Mouse (Mus musculus) retina, postnatal 1 day (tissue): Measurements from ENCODE around the gene Fkbp4.
A peak's percentile ranks its signal among the peaks of the same experiment; 100 is the strongest.

Source experiments
- DNase-seq: peaks from one replicate; pipeline ENCODE4 v3.0.0-alpha.2; 2012

Gene Fkbp4

DNA sequence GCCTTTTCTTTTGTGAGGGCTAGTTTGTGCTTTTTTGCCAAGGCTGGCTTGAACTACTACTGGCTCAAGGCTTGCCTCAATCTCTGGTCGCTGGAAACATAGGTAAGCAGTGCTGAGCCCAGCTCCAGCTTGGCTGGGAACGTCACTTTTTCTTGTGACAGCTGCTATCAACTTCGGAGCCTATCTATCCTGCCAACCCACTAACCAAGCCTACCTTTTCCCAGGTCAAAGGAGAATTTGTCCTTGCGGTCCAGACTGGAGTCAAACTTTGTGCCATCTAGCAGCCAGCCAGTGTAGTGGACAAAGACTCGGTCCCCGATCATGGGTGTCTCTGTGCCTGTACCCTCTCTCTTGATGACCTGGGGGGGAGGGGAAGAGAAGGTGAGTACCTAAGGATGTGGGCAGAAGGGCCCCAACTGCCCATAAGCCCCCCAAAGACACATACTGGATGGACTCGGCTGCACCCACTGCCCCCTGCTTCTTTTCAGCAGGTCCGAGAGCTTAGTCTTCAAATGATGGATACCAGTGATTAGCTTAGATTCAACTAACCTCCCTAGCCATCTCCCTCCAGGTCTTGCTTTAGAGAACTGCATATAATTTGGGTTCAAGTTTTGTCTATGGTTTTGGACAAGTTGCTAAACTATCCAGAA lies 2.0 kb downstream of the Fkbp4 start:
- no peak for DNase-seq

DNA sequence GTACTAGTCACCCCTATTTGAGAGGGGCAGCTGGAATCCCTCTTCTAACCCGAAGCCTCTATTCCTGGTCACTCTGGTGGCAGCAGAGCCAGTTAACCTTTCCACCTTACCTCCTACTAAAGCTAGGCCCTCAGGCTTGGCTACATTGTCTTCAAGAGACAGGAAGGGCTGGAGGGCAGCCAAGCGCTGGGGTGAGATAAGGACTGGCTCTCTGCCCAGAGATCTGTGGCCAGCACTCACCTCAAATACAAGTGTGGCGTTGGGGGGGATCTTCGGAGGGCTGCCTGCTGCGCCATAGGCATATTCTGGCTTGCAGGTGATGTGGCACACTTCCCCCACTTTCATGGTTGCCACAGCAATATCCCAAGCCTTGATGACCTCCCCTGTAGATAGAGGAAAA lies 3.0 kb downstream of the Fkbp4 start:
- no peak for DNase-seq

DNA sequence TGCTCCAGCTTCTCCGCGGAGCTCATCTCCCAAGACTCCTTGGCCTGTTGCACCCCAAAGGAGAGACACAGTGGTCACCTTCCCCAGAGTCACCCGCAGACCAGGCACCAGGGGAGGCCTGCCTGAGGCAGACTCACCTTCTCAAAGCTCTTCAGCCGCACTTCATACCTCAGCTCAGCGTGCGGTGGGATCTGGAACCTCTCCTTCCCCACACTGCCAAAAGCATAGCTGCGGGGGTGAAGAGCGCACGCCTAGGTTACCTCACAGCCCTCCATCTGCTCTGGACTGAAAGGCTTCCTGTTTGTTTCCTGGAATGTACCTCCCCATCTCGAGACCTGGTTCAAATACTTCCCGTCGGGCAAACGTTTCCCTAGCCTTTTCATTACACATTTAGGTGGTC lies 4.9 kb downstream of the Fkbp4 start:
- no peak for DNase-seq

DNA sequence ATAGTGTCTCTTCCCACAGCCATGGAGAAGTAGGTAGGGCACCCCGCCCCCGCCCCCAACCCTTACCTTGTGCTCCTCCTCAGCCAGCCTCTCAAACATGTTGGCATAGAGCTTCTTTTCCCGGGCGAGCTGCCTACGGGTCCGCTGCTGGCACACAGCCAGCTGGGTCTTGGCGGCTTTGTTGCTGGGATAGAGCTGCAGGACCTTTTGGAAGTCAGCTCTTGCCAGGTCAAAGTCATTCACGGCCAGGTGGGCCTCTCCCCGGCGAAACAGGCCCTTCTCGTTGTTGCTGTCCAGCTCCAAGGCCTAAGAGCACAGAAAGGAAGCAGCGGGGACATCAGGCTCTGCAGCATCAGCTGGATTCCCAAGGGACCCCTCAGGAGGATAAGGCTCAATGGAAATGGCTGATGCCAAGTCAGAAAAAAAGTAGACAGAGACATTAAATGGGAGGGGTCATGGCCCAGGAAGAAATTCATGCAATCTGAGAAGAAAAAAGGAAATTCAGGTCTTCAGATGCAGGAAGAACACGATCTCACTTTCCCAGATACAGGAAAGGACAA lies 6.0 kb downstream of the Fkbp4 start:
- no peak for DNase-seq

DNA sequence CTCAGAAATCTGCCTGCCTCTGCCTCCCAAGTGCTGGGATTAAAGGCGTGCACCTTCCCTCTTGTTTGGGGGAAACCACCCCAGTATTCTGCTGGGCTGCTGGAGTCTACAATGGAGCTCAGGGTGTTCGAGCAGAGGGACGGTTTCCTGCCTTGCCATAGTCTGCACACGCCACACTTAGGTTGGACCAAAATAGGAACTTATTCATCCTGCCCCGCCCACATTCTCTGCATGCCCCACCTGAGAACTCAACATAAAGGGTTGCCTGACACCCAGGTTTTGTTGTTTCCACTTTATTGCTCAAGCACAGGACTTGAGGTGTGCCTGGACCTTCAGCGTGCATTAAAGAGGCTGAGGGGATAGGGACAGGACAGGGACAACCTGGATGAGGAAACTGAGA lies 8.7 kb downstream of the Fkbp4 start:
- no peak for DNase-seq

DNA sequence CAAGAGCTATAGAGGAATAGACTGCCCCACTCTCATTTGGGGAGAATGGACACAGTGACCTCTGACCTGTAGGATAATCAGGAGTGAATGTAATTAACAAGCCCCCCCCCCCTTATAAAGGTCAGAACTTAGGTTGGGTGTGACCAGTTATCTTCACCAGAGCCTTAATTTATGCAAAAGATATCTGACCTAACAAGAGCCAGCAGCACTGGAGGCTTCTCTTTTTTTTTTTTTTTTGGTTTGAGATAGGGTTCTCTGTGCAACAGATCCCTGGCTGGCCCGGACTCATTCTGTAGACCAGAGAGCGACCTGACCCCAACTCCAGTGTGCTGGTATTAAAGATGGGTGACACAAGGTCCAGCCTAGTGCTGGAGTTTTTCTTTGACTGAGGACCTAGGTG lies 9.2 kb downstream of the Fkbp4 start:
- no peak for DNase-seq

DNA sequence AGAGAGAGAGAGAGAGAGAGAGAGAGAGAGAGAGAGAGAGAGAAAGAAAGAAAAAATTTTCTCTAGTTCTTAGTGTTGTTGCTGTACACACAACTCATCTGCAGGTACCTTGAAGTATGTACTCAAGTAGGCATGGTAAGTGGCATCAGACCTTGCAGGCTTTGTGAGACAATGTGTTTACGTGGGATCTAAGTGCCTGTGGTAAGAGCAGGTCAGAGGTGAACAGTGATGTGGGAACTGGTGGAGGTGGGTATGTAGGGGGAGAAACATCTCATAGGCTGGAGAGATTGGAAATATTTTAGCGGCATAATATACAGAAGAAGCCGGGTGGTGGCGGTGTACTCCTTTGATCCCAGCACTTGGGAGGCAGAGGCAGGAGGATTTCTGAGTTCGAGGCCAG lies 10.9 kb downstream of the Fkbp4 start:
- no peak for DNase-seq

DNA sequence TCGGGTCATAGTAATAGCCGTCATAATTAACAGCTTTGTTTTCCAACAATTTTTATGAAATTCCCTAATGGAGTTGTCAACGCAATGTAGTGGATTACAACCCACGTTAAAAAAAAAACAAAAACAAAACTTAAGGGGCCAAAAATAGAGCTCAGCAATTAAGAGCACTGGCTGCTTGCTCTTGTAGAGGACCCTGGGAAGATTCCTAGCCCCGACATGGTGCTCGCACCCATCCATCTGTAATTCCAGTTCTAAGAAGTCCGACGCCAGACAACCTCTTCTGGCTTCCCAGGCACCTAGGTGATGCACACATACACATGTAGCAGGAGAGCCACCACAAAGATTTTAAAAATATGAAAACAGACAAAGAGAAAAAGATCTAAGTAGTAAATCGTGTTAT lies 13.4 kb downstream of the Fkbp4 start:
- no peak for DNase-seq

DNA sequence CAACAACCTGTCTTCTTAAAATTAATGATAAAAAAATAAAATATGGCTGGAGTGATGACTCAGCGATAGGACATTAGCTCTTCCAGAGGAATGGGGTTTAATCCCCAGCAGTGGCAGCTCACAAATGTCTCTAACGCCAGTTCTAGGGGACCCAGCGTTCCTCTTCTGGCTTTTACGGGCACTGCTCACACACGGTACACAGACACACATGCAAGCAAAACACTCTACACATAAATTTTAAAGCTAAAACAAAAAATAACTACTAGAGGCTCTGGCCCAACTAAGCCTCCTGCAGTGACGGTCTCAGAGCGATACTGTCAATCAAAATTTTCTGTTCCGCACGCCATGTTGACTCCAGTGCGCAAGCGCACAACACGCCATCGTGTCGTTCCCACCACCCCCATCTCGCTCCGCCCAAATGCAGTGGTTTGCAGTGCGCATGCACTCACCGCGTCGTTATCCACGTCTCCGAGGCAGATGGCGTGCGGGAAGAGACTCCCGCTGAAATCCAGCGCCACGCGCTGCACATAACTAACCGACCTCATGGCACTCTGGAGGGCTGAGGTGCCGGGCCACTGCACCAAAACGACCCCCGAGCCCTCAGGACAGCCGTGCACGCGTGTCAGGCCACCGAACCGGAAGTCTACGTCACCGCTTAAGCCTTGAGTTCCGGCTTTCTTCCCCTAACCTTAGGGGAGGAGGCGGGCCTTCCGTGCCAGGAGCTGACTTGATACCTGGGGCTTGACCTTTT lies 14.0 kb downstream of the Fkbp4 start, which contains the start of gene Itfg2:
TSS of gene Itfg2 (minus strand) at position 663 of the 751 bp plus-strand sequence.
- peak; percentile 98 for DNase-seq

DNA sequence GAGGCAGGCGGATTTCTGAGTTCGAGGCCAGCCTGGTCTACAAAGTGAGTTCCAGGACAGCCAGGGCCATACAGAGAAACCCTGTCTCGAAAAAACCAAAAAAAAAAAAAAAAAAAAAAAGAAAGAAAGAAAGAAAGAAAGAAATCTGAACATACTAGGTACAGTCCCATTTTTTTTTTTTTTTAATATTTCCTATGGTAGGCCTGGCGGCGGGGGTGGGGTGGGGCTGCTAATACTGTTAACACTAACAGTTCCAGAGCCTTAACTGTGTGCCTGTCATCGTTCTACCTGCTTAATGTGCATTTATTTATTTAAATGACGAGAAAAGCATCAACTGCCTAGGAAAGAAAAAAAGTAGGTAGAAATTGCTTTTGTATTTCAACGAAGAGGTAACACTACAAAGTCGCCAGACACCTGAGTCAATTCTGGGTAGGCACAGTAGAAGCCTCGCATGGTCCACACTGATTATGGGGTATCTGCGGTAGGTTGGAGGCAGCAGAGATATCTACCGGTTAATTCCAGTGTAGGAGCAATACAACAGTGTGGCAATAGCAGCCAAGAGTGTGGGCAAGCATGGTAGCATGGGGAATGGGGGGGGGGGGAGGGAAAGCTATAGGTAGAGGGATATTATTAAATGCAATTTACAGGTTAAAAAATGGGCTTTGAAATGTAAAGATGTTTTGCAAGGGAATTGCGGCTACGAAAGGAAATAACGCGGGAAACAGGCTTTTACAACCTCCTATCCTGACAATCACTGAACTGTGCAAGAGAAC lies 14.8 kb downstream of the Fkbp4 start:
- no peak for DNase-seq

DNA sequence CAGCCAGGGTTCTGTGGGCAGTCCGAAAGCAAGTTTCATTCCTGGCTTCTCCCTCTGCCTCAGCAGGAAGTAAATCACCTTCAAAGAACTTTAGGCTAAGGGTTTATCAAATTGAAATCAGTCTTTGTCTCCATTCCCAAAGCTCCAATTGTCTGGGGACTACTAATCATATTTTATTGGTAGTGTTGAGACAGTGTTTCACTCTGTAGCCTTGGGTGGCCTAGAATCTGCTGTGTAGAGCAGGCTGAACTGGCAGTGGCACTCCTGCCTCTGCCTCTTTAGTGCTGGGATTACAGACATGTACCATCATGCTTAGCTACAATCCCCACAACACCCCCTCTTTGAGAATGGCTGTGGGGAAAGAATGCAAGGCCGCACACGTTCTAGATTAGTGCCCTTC lies 17.0 kb downstream of the Fkbp4 start:
- no peak for DNase-seq

DNA sequence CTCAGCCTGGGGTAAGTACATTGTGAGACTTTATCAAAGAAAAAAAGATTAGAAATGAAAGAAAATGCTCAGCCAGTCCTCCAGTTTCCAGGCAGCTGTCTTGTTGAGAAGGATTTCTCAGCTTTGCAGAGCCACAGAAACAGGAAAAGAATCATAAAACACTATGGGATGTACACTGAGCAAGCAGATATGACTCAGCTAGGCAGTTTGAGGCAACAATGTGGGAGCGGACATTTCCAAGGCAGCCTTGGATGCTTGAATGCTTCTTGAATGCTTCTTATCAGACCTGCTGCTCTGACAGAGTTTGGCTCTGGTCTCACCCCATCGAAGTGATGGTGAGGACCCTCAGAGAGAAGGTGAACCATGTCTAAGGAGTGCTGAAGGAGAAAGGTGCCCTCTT lies 17.4 kb downstream of the Fkbp4 start:
- DNase-seq, result no peak

DNA sequence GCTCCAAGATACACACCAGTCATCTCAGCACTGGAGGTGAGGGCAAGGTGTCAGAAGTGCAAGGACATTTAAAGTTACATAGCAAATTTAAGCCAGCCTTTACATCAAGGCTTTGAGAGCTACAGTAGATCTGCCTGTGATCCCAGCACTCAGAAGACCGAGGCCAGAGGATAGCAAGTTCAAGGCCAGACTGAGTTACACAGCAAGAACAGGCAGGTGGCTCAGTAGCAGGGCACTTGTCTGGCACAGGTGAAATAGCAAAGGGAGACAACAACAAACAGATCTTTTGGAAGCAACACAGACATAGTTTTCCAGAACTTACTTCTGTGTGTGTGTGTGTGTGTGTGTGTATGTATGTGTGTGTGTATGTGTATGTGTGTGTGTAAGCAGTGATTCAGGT lies 20.4 kb downstream of the Fkbp4 start:
- no peak for DNase-seq

DNA sequence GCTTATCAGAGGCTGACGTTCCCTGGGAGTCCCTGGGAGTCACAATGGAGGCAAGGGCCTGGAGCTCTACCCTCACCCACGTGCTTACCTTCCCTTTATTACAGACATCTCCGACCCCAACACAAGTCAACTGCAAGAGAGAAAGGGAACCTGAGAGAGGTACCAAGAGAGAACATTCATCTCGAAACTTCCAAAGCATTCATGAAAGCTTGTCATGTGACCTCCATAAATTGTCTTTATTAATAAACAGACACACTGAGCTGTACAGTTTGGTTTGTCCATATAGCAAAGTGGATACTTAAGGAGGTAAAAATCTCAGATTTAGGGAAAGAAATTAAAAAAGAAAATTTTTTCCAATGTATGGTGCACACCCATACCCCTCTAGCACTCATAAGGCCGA lies 22.3 kb downstream of the Fkbp4 start:
- DNase-seq, result no peak

DNA sequence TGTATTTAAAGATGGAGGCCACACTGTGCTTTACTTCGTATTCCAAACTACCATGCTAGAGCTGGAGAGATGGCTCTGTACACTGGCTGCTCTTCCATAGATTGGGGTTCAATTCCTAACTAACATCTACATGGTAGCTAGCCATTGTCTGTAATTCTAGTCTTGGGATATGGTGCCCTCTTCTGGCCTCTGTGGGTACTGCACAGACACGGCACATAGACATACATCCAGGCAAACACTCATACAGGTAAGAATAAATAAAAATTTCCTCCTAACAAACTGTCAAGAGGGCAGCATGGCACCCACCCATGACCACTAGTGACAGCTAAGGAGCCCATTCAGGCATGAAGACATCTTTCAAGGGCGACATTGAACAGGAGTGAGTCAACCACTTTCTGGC lies 27.4 kb downstream of the Fkbp4 start:
- DNase-seq, result peak; percentile 77

DNA sequence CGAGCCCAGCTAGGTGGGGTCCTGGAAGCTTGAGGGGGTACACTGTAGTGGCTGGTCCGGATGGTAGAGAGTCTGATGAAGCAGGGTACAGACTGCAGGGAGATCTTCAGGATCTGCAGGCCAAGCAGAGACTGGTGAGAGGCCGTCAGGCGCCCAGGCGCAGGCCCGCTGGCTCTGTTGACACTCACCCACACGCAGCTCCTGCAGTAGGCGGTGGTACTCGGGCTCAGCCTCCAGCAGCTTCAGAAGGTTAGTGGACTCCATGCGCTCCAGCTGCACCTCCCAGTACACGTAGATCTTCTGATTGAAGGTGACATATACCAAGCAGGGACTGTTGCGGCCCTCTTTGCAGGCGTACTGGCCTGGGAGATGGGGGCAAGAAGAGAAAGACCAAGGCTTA lies 28.2 kb downstream of the Fkbp4 start:
- DNase-seq, result no peak

DNA sequence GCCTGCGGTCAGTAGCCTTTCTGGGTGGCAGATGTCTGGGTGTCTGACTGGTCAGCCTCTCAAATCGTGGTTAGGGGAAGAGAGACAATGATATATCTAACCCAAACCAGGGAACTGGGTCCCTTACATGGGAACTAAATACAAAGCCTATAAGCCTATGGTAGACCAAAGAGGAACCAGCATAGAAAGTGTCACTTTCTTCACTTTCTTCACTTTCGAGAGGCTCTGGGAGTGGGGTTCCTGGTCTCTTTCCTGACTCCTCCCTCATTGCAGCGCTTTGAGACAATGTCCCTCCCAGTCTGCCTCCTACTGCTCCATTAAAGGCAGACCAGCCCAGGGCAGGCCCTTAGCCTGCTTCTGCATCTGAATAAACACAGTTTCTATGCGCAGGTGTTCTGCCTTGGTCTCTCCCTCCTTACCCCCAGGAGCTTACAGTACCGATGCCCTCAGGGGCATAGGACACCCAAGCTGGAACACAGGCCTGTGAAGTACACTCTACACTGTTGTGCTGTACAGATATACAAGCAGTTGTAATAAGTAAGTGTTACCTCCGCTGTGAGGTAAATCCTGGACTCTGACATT lies 29.8 kb downstream of the Fkbp4 start:
- DNase-seq, result no peak

DNA sequence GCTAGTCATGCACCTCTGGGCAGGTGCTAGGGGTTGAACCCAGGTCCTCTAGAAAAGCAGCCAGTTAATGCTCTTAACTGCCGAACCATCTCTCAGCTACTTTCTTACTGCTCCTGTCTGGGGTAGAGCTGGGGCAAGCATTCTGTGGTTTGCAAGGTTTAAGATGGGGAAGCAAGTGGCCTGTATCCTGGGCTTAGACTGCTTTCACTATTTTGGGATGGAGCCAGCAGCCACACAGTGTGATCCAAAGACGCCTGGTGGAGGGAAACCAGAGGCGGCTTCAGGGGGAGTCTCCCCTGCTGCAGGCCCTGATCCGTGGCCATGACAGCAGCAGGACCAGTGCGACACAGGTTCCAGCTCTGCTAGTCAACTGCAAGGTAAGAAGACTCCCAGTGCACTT lies 33.8 kb downstream of the Fkbp4 start:
- no peak for DNase-seq

DNA sequence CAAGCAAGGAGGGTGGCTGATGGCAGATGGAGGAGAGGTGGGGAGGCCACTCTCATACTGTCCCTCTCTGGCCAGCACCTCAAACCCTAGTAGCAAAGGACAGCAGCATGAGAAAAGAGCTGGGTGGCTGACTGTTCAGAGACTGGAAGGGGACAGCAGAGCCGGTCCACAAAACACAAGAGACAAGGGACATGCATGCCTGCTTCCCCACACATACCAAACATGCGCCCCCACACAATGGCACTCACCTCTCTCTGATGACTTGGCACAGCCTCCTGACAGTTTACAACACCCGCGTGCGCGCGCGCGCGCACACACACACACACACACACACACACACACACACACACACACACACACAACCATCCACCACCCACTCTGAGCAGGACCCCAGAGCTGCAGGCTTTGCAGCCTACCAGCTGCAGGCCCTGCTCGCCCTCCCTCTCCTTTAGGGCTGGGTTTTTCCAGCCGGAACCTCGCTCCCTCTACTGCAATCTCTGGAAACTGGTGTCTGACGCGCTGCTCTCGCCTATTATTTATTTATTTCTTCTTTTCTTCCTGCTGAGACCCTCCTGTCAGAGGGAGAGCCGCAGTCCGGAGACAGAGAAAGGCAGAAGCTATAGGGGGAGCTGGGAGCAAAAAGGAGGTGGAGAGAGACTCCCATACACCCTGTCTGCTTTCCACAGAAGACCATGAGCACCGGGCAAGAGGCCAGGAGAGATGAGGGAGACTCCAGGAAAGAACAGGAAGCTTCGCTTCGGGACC lies 38.9 kb downstream of the Fkbp4 start:
- DNase-seq, result peak; percentile 61

DNA sequence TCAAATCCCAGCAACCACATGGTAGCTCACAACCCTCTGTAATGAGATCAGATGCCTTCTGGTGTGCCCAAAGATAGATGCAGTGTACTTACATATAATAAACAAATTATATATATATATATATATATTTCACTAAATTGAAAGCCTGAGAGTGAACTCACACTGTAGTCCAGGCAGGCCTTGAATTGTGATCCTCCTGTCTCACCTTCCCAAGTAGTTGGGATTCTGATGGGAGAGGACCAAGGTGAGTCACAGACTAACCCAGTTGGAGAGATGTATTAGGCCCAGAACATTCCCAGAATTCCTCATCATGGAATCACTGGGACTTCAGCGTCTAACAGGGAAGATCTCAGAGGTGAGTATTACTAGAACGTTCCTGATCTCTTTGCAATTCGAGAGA lies 39.5 kb downstream of the Fkbp4 start, which contains the start of gene Nrip2:
TSS of gene Nrip2 (plus strand) at position 301 of the 400 bp plus-strand sequence.
- no peak for DNase-seq

DNA sequence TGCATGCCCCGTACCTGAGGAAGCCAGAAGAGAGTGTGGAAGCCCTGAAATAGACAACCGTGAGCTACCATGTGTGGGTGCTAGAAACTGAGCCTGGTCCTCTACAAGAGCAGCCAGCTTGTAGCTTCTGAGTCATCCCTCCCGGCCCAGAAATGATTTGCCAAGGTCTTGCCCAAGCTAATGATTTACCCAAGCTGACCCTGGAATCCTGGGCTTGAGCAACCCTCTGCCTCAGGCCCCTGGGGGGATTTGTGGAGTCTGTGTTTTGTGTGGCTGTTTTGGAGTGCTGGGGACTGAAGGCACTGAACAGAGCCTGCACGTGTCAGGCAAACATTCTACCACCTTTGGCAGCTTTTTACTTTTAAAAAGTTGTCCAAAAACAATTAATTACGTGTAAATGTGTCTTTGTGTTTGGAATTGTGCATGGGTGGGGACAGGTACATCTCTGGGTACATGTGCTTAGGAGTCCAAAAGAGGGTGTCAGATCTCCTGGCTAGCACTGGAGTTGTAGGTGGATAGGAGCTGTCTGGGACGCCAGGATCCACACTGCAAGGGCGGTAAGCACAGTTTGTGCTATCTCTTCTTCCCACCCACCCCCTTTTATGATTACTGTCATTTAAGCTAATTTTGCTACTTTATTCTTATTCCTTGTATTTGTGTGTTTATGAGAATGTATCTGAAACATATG lies 40.8 kb downstream of the Fkbp4 start:
- DNase-seq, result no peak

DNA sequence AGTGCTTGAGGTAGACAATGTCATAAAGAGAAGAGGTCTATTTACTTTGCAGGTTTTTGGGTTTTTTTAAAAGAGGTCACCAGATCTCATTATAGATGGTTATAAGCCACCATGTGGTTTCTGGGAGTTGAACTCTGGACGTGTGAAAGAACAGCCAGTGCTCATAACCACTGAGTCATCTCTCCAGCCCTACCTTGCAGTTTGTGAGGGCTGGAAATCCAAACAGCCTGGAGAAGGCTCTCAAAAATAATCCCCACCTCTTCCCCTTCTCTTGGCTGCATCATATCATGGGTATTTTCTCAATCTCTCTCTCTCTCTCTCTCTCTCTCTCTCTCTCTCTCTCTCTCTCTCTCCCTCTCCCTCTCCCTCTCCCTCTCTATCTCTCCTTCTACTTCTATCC lies 47.8 kb downstream of the Fkbp4 start:
- no peak for DNase-seq
